Mouse (Mus musculus) kidney, embryonic 14.5 days (tissue): ENCODE measurements at regions not wholly inside any gene's neighbourhood (a gene's known extent, or its start where the extent isn't known, plus 50 kb on each side); places are given as distances from the start of the nearest gene placed in this dataset.

Experiments used
- ATAC-seq: fragments of 200-750 bp; cut with Nextera tagmentation; 2 replicates; pipeline ENCODE4 v1.8.0; 2017; ENCODE audit warnings: moderate number of reproducible peaks, mild to moderate bottlenecking, moderate TSS enrichment, moderate library complexity; ENCODE audit not compliant: low FRiP score, low TSS enrichment
- H3K27ac ChIP-seq: fragments of 300-500 bp; sonication (generic); 2 replicates; pipeline ENCODE4 v1.5.1; 2014; ENCODE audit warnings: low read depth, mild to moderate bottlenecking, low read length, moderate library complexity, mixed read lengths
- H3K27me3 ChIP-seq: fragments of 300-500 bp; sonication (generic); 2 replicates; pipeline ENCODE4 v1.6.1; 2014; ENCODE audit warnings: mild to moderate bottlenecking, low read length; ENCODE audit not compliant: control insufficient read depth, insufficient read depth
- H3K36me3 ChIP-seq: fragments of 300-500 bp; sonication (generic); 2 replicates; pipeline ENCODE4 v1.6.1; 2014; ENCODE audit warnings: low read length, mixed read lengths; ENCODE audit not compliant: control insufficient read depth, insufficient read depth
- H3K4me1 ChIP-seq: fragments of 300-500 bp; sonication (generic); 2 replicates; pipeline ENCODE4 v1.6.1; 2014; ENCODE audit warnings: low read length, mixed read lengths; ENCODE audit not compliant: control insufficient read depth, insufficient read depth
- H3K4me2 ChIP-seq: fragments of 300-500 bp; sonication (generic); replicated peaks from 2 replicates; pipeline ENCODE4 v1.6.1; 2014; ENCODE audit warnings: low read depth, mild to moderate bottlenecking, low read length
- H3K4me3 ChIP-seq: fragments of 300-500 bp; sonication (generic); 2 replicates; pipeline ENCODE4 v1.5.1; 2014; ENCODE audit warnings: mild to moderate bottlenecking, low read length
- H3K9ac ChIP-seq: fragments of 300-500 bp; sonication (generic); 2 replicates; pipeline ENCODE4 v1.6.1; 2014; ENCODE audit warnings: low read depth, mild to moderate bottlenecking, low read length, moderate library complexity
- H3K9me3 ChIP-seq: fragments of 300-500 bp; sonication (generic); 2 replicates; pipeline ENCODE4 v1.6.1; 2016; ENCODE audit warnings: low read length; ENCODE audit not compliant: control insufficient read depth
- WGBS: fragments of 180-500 bp; shearing (Covaris S2); extraction: QIAGEN DNeasy Blood & Tissue Kit; methylation state at CpG from one replicate; pipeline ENCODE4 v1.1.7; 2014; 5-methylcytosine and 5-hydroxymethylcytosine counted together

DNA sequence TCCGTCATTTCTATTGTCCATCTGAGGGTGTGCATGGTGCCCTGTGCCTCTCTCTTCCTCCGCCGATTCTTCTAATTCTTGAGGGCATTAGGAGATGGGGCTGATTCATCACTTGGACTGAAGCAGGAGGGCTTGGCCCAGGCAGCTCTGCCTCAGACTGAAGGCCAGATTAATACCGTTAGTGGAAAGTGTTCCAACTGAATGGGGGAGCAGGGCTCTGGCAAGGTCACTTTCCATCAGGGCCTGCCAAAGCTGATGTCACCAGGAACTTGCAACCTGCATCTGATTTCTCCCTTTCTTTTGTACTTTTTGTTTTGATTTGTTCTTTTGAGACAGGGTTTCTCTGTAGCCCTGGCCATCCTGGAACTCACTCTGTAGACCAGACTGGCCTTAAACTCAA, 69.3 kb upstream of the Plxnc1 start:
- no peaks in the 10 kb centered on the region for H3K36me3 ChIP-seq
- no peaks in the 10 kb centered on the region for H3K27me3 ChIP-seq
- no peak overlapping the region for H3K9ac ChIP-seq
- WGBS = 81% methylated on average over 4 of the region's 4 CpGs
- ATAC-seq = no peak
- no peak overlapping the region for H3K4me2 ChIP-seq
- no peaks in the 10 kb centered on the region for H3K4me1 ChIP-seq
- H3K27ac ChIP-seq = no peak overlapping the region
- no peak overlapping the region for H3K4me3 ChIP-seq
- no peaks in the 10 kb centered on the region for H3K9me3 ChIP-seq

DNA sequence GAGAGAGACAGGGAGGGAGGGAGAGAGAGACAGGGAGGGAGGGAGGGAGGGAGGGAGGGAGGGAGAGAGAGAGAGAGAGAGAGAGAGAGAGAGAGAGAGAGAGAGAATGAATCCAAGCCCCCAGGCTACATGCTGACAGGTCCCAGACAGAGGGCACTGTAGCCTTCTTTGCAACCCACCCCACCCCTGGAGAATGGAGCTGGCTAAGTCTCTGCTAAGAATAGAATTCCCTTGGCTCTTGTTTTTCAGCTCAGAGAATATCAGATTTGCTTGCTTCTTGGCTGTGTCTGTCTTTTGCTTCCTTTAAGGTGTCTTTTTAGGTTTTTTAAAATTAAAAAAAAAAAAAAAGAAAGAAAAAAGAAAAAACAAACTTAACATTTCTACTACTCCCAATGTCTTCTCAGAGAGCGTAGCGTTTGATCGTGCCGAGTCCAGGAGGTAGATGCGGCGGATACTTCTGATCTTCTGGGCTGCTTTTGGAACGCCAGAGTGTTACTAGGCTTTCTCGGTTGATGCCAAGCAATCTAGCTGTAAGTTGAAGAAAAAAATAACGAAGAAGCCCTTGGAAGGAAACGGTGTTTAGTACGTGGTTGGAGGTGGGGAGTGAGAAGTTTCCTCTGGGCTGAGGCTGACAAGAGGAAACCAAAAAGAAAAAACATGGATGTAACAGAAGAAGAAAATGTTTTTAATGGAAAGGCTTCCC, 68.7 kb upstream of the Plxnc1 start:
- Histone ChIP-seq H3K4me2 (no peak overlapping the region), H3K27me3 (no peaks in the 10 kb centered on the region), H3K27ac (no peak overlapping the region), H3K9me3 (no peaks in the 10 kb centered on the region), H3K4me1 (no peaks in the 10 kb centered on the region), H3K4me3 (no peak overlapping the region), H3K9ac (no peak overlapping the region), H3K36me3 (no peaks in the 10 kb centered on the region)
- ATAC-seq = no peak
- WGBS = 89% methylated on average over 11 of the region's 11 CpGs

DNA sequence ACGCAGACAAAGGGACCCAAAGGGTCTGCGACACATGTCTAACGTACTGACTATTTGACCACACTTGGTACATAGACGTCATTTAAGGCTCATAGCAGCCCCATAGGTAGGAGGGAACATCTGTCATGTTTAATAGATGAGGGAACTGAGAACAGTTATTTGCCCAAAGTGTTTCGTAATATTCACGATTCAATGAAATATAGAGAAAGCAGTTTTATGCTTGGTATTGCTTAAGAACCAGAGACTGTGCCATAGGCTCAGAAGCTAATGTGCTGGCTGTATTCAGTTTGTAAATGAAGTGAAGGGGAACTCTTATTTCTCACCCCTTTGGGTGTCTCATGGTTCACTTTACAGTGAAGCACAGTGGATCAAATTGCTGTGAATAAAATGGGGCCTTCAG, 65.7 kb upstream of the Plxnc1 start:
- no peaks in the 10 kb centered on the region for H3K27me3 ChIP-seq
- ATAC-seq = no peak
- H3K27ac ChIP-seq = no peak overlapping the region
- WGBS = 90% methylated on average over 6 of the region's 6 CpGs
- no peak overlapping the region for H3K9ac ChIP-seq
- no peaks in the 10 kb centered on the region for H3K36me3 ChIP-seq
- H3K4me2 ChIP-seq = no peak overlapping the region
- H3K4me1 ChIP-seq = no peaks in the 10 kb centered on the region
- no peak overlapping the region for H3K4me3 ChIP-seq
- peaks cover 3% of the 10 kb centered on the region; the same call in 1 of the 2 replicates for H3K9me3 ChIP-seq

DNA sequence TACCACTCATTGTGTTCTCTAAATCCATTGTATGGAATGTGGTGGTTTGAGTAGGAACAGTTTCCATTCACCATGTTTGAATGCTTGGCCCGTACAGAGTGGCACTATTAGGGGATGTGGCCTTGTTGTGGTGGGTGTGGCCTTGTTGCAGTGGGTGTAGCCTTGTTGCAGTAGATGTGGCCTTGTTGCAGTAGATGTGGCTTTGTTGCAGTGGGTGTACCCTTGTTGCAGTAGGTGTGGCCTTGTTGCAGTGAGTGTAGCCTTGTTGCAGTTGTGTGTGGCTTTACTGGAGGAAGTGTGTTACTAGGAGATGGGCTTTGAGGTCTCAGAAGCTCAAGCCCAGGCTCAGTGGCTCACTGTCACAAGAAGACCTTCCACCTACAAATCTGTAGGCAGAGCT, 64.4 kb upstream of the Plxnc1 start:
- Histone ChIP-seq H3K4me1 (no peaks in the 10 kb centered on the region), H3K9ac (no peak overlapping the region), H3K27me3 (no peaks in the 10 kb centered on the region), H3K36me3 (no peaks in the 10 kb centered on the region), H3K9me3 (peaks cover 3% of the 10 kb centered on the region; the same call in 1 of the 2 replicates), H3K27ac (no peak overlapping the region), H3K4me2 (no peak overlapping the region), H3K4me3 (no peak overlapping the region)
- WGBS = 100% methylated on average over 1 of the region's 1 CpGs
- ATAC-seq = no peak

DNA sequence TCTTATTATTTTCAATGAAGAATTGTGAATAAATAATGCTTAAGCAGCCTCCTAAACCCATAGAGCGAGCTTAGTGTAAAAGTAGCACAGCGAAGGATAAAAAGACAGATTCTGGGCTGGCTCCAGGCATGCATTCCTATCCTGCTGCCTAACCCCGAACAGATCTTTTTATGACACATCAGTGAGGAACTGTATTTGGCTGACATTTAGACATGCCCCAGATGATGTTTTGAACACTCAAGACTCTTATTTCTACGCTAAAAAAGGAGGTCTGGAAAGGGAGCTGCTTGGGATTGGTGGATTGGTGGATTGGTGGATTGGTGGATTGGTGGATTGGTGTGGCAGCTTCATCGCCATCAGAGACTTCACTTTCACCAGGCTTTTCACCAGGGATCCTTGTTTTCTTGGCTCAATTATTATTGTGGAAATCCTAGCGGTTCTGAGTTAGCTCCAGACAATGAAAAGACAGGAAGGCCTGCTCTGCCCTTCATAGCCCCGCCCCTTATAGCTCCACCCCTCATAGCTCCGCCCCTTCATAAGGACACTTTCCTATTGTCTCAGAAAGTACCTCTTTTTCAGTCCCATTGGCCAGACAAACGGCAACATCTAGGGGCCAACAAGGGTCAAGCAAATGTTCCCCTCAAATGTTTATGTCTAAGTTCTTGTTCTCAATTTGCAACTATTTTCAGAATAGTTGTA, 59.6 kb upstream of the Plxnc1 start:
- Histone ChIP-seq H3K36me3 (no peaks in the 10 kb centered on the region), H3K27ac (no peak overlapping the region), H3K4me1 (no peaks in the 10 kb centered on the region), H3K4me3 (no peak overlapping the region), H3K27me3 (no peaks in the 10 kb centered on the region), H3K9me3 (peaks cover 3% of the 10 kb centered on the region; the same call in 1 of the 2 replicates), H3K4me2 (no peak overlapping the region), H3K9ac (no peak overlapping the region)
- no peak for ATAC-seq
- WGBS = 81% methylated on average over 9 of the region's 9 CpGs

DNA sequence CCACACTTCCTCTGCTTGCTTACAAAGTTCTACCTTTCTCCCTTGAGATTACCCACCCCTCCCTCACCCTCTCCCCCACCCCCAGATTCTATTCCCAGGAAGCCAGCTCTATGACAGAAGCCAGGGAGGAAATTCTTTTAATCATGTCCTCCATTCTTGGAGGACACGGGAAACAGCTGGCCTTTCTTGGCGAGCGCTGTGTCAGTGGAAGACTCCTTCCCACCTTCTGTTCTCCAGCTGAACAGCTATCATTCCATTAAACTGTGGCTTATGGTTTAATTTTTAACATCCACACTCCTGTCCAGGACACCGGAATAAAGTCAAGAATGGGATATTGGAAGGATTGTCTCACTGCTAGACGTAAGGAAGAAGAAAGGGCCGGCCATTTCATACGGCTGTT, 59.0 kb upstream of the Plxnc1 start:
- 83% methylated on average over 7 of the region's 7 CpGs for WGBS
- no peak overlapping the region for H3K9ac ChIP-seq
- no peak overlapping the region for H3K27ac ChIP-seq
- H3K4me2 ChIP-seq = no peak overlapping the region
- no peaks in the 10 kb centered on the region for H3K36me3 ChIP-seq
- no peaks in the 10 kb centered on the region for H3K27me3 ChIP-seq
- peaks cover 3% of the 10 kb centered on the region; the same call in 1 of the 2 replicates for H3K9me3 ChIP-seq
- H3K4me1 ChIP-seq = no peaks in the 10 kb centered on the region
- no peak overlapping the region for H3K4me3 ChIP-seq
- ATAC-seq = no peak

DNA sequence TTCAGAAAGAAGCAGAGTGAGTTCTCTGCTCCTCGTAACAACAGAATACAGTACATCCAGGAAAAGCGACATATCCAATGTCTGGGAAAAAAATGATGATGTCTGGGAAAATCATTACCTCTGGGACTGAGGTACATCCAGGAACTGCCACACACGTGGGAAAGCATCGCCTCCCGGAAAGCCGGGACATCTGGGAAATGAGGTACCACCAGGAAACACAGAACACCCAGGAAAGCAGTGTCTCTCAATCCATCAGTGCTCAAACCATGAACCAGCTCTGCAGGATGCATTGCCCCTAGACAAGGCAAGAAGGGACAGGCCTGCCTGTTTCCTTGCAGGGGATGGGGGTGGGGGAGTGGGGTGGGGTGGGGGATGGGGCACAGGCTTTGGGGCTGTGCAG, 57.0 kb upstream of the Plxnc1 start:
- no peaks in the 10 kb centered on the region for H3K36me3 ChIP-seq
- peaks cover 3% of the 10 kb centered on the region; the same call in 1 of the 2 replicates for H3K9me3 ChIP-seq
- H3K4me2 ChIP-seq = no peak overlapping the region
- no peaks in the 10 kb centered on the region for H3K27me3 ChIP-seq
- no peak overlapping the region for H3K4me3 ChIP-seq
- H3K27ac ChIP-seq = no peak overlapping the region
- no peaks in the 10 kb centered on the region for H3K4me1 ChIP-seq
- no peak overlapping the region for H3K9ac ChIP-seq
- no peak for ATAC-seq
- WGBS = 72% methylated on average over 6 of the region's 6 CpGs

DNA sequence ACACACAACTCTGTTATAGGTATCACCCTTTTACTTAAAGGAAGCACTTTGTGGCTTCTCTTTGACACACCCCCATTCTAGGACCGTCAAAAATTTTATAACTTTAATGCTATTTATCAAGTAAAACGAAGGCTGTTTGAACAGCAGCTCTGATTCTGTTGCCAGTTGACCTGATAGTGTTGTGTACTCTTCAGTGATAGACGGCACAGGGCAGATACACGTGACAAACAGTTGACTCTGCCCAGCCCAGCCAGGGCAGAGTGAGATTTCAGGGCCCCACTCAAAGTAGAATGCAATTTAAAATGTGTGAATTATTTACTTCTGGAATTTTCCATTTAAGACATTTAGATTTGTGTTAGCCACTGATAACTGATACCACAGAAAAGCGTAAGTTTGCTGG, 55.1 kb upstream of the Plxnc1 start:
- Histone ChIP-seq H3K4me3 (no peak overlapping the region), H3K27me3 (no peaks in the 10 kb centered on the region), H3K9me3 (no peaks in the 10 kb centered on the region), H3K4me1 (no peaks in the 10 kb centered on the region), H3K36me3 (no peaks in the 10 kb centered on the region), H3K27ac (no peak overlapping the region), H3K9ac (no peak overlapping the region), H3K4me2 (no peak overlapping the region)
- no peak for ATAC-seq
- 82% methylated on average over 5 of the region's 5 CpGs for WGBS
